25 mouse cellular contexts compared by ENCODE assay signal in the genomic region with DNA sequence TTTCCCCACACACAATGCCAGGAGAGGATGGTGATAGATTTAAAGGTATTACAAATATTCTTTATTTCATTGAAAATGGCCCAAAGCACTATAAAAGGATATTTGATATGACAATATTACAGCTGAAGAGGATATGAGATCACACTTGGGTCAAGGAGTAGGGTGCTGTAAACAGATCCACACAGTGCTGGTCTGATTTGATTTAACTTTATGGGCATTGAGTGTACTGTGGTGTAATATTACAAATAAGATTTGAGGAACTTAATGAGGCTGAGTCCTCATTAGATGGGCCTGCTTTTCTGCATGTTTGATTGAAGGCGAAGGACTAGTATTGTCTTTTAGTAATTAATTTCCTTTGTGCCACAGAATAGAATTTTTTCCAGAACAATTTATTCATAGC.
DNase-seq lines count a peak whose midpoint lies in the region; ATAC-seq lines count a peak whose summit lies in the region.
"Had no signal": no experiment of that assay in that cellular context is flagged by ENCODE, and none has a peak within 500 bp of the region (broad histone marks: within the 10 kb centered on the region; RNA-seq: fewer than 3 reads in every experiment).

No protein-coding gene starts in this region.

- H3K9me3 ChIP-seq in forebrain, embryonic 14.5 days (replicated peaks; ENCODE audit: control insufficient read depth, low read length) = no peaks in the 10 kb centered on the region
- H3K9me3 ChIP-seq in forebrain, embryonic 15.5 days = no peaks in the 10 kb centered on the region
- H3K9me3 ChIP-seq in kidney, embryonic 14.5 days (ENCODE audit: control insufficient read depth, low read length) = no peaks in the 10 kb centered on the region
- no peaks in the 10 kb centered on the region for H3K9me3 ChIP-seq in neural tube, embryonic 13.5 days
- H3K9me3 ChIP-seq: embryonic facial prominence, embryonic 10.5 days; embryonic facial prominence, embryonic 12.5 days; forebrain, embryonic 13.5 days; G1E had no signal

- no peak overlapping the region for H3K4me2 ChIP-seq in forebrain, embryonic 14.5 days (ENCODE audit: low read length)
- H3K4me2 ChIP-seq in forebrain, embryonic 15.5 days (replicated peaks) = no peak overlapping the region
- H3K4me2 ChIP-seq in kidney, embryonic 14.5 days (replicated peaks; ENCODE audit: low read depth, low read length) = no peak overlapping the region
- H3K4me2 ChIP-seq in neural tube, embryonic 13.5 days = no peak overlapping the region
- H3K4me2 ChIP-seq: embryonic facial prominence, embryonic 12.5 days; forebrain, embryonic 13.5 days had no signal

- DNase-seq in forebrain, embryonic 14.5 days (ENCODE audit: low spot score) = no peak
- no peak for DNase-seq in kidney, adult 18-20 months
- DNase-seq in neural tube, embryonic 10.5 days (ENCODE audit: extremely low spot score, low spot score) = no peak
- DNase-seq in retina, postnatal 1 day = peak; percentile 44
- no peak for DNase-seq in retina, embryonic 14.5 days (ENCODE audit: low spot score)
- DNase-seq: adrenal gland, adult 8-10 months; adrenal gland, postnatal 14 days; adrenal gland, postnatal 36 days; B cell, adult 2 months; cerebellum, adult 11-12 months; cerebellum, adult 2 months; cerebellum, adult 9-10 months; cerebellum, postnatal 10 days; cerebellum, postnatal 25 days had no signal

- H3K4me3 ChIP-seq in forebrain, embryonic 14.5 days (ENCODE audit: low read depth, low read length) = no peak overlapping the region
- no peak overlapping the region for H3K4me3 ChIP-seq in forebrain, embryonic 15.5 days
- no peak overlapping the region for H3K4me3 ChIP-seq in kidney, embryonic 14.5 days (ENCODE audit: low read length)
- no peak overlapping the region for H3K4me3 ChIP-seq in neural tube, embryonic 13.5 days
- H3K4me3 ChIP-seq: embryonic facial prominence, embryonic 10.5 days; embryonic facial prominence, embryonic 12.5 days; forebrain, embryonic 13.5 days had no signal

- H3K36me3 ChIP-seq in forebrain, embryonic 14.5 days (ENCODE audit: control insufficient read depth, insufficient read depth, low read length) = no peaks in the 10 kb centered on the region
- no peaks in the 10 kb centered on the region for H3K36me3 ChIP-seq in forebrain, embryonic 15.5 days
- no peaks in the 10 kb centered on the region for H3K36me3 ChIP-seq in kidney, embryonic 14.5 days (ENCODE audit: control insufficient read depth, insufficient read depth, low read length)
- no peaks in the 10 kb centered on the region for H3K36me3 ChIP-seq in neural tube, embryonic 13.5 days
- H3K36me3 ChIP-seq: embryonic facial prominence, embryonic 10.5 days; embryonic facial prominence, embryonic 12.5 days; G1E had no signal

- 67% methylated on average over 1 of the region's 1 CpGs for WGBS in forebrain, embryonic 14.5 days
- 72% methylated on average over 1 of the region's 1 CpGs for WGBS in forebrain, embryonic 15.5 days
- 70% methylated on average over 1 of the region's 1 CpGs for WGBS in kidney, embryonic 14.5 days
- 79% methylated on average over 1 of the region's 1 CpGs for WGBS in neural tube, embryonic 13.5 days

- H3K27me3 ChIP-seq in forebrain, embryonic 14.5 days (replicated peaks; ENCODE audit: control insufficient read depth, insufficient read depth, low read length) = no peaks in the 10 kb centered on the region
- H3K27me3 ChIP-seq in forebrain, embryonic 15.5 days = no peaks in the 10 kb centered on the region
- H3K27me3 ChIP-seq in kidney, embryonic 14.5 days (ENCODE audit: control insufficient read depth, insufficient read depth, low read length) = no peaks in the 10 kb centered on the region
- no peaks in the 10 kb centered on the region for H3K27me3 ChIP-seq in neural tube, embryonic 13.5 days
- H3K27me3 ChIP-seq: CH12.LX; embryonic facial prominence, embryonic 12.5 days; forebrain, embryonic 13.5 days; Patski had no signal

- ATAC-seq in forebrain, embryonic 14.5 days = peak; percentile 37; the same call in 1 of the 2 replicates
- no peak for ATAC-seq in forebrain, embryonic 15.5 days (replicated peaks)
- peak; percentile 71; the same call in 1 of the 2 replicates for ATAC-seq in kidney, embryonic 14.5 days (ENCODE audit: low FRiP score, low TSS enrichment)
- ATAC-seq in neural tube, embryonic 13.5 days (ENCODE audit: low read depth) = peak; percentile 40; the same call in 1 of the 2 replicates
- ATAC-seq: activated CD4-positive, CD25-positive, alpha-beta regulatory T cell, adult 4 months; CD4-positive, CD25-positive, alpha-beta regulatory T cell, adult 4 months; forebrain, embryonic 13.5 days; Patski had no signal

- no peak overlapping the region for H3K9ac ChIP-seq in forebrain, embryonic 14.5 days (ENCODE audit: low read length)
- no peak overlapping the region for H3K9ac ChIP-seq in forebrain, embryonic 15.5 days (replicated peaks)
- H3K9ac ChIP-seq in kidney, embryonic 14.5 days (ENCODE audit: low read depth, low read length) = no peak overlapping the region
- H3K9ac ChIP-seq in neural tube, embryonic 13.5 days = no peak overlapping the region
- H3K9ac ChIP-seq: embryonic facial prominence, embryonic 12.5 days; forebrain, embryonic 13.5 days had no signal

- H3K4me1 ChIP-seq in forebrain, embryonic 14.5 days (ENCODE audit: control insufficient read depth, insufficient read depth, low read length) = no peaks in the 10 kb centered on the region
- H3K4me1 ChIP-seq in forebrain, embryonic 15.5 days = 0 out of 2 replicates have a peak, but pooled peaks cover 4% of the 10 kb centered on the region
- H3K4me1 ChIP-seq in kidney, embryonic 14.5 days (ENCODE audit: control insufficient read depth, insufficient read depth, low read length) = no peaks in the 10 kb centered on the region
- H3K4me1 ChIP-seq in neural tube, embryonic 13.5 days (replicated peaks) = no peaks in the 10 kb centered on the region
- H3K4me1 ChIP-seq: embryonic facial prominence, embryonic 10.5 days; embryonic facial prominence, embryonic 12.5 days; forebrain, embryonic 13.5 days had no signal

- no peak overlapping the region for H3K27ac ChIP-seq in forebrain, embryonic 14.5 days (ENCODE audit: low read depth, low read length)
- H3K27ac ChIP-seq in forebrain, embryonic 15.5 days (replicated peaks) = no peak overlapping the region; the same call in 1 of the 2 replicates
- H3K27ac ChIP-seq in kidney, embryonic 14.5 days (ENCODE audit: low read depth, low read length) = no peak overlapping the region
- no peak overlapping the region for H3K27ac ChIP-seq in neural tube, embryonic 13.5 days (replicated peaks)
- H3K27ac ChIP-seq: embryonic facial prominence, embryonic 10.5 days; embryonic facial prominence, embryonic 12.5 days; forebrain, embryonic 13.5 days had no signal
